9 mouse cellular contexts compared by ENCODE assay signal in the genomic region with DNA sequence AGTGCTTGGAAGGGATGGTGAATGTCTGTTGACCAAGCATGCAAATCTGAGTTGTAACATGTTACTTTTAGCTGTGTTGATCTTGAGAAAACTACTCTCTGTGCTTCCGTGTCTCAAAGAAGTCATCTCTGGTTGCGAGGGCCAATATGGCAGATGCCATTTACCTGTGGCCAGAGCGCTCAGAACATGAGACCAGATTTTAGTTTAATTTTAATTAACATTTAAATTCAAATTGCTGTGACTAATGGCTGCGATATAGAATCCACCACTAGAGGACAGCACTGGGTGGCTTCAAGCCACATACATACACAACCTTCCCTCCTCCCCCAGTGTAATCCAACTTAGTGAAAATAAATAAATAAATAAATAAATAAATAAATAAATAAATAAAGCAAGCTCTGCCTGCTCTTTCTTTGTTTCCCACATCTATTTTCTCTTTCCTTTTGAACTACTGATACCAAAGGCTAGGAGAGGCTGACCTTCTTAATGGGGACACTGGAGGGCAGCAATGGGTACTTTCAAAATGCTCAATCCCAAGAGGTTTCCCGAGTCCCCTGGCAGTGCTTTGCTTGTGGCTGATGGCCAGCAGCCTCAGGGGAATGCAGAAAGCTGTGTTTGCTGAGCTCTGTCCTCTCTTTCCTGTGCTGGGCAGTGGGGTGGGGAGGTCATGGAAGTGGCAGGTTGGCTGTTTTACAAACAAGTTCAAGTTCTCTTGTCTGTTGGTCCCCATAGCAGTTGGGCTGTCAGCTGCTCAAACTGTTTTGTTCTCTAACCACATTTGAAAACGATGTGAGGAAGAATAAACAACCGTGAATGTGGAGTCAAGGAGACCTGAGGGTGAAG. TPM values are rescaled to one million over a fixed set of nuclear protein-coding genes. Genes with fewer than 3 reads are reported as not detected.
DNase-seq lines count a peak whose midpoint lies in the region.
"Not testable (repeated sequence)": the region's sequence is repeated elsewhere in the genome, so short reads cannot be mapped to it uniquely, and the experiment has no call there.
"Had no signal": no experiment of that assay in that cellular context is flagged by ENCODE, and none has a peak within 500 bp of the region (broad histone marks: within the 10 kb centered on the region; RNA-seq: fewer than 3 reads in every experiment).

No protein-coding gene starts in this region.

- intact Hi-C loops in heart, postnatal 36 days (cut with DNase I): not testable (repeated sequence)

- peak; percentile 79 for DNase-seq in ES-CJ7 (ENCODE audit: low read depth, low spot score)
- DNase-seq in c-Kit-positive CD71-negative TER-119-negative erythroid progenitor cells, embryonic 14.5 days (ENCODE audit: low read depth): peak; percentile 42
- peak; percentile 17 for DNase-seq in forelimb bud, embryonic 11.5 days (ENCODE audit: low read depth, low spot score)
- DNase-seq in heart, postnatal 36 days: peak; percentile 72 to 76
- DNase-seq in layer of hippocampus, adult 18-20 months (ENCODE audit: low spot score in 2 of 2): peak; percentile 76 to 97
- DNase-seq in lung, adult 18-20 months: peak; percentile 98 to 99
- DNase-seq in ovary, postnatal 36 days (ENCODE audit: low spot score): peak; percentile 81
- peak; percentile 69 for DNase-seq in thymus, postnatal 14 days

RNA-seq across cellular contexts. Expression of a gene that starts 22.2 kb away (rescaled TPM):
- total RNA-seq in heart, postnatal 36 days (2021): under 1 TPM; 0.22 to 0.47 TPM
- under 1 TPM; 0.61 to 0.62 TPM for total RNA-seq in layer of hippocampus, adult 18-20 months (2021)
- total RNA-seq: hematopoietic stem cell, adult 5-6 weeks had no signal

Comparison
In these comparisons a context has a peak if more than half of its experiments do, and no peak if none do; other contexts are left out.
1. Peak in every context shown above with its lines: DNase-seq.
2. DNase-seq: peak in every context shown above with its lines; median percentile 98 in lung, adult 18-20 months; 86 in layer of hippocampus, adult 18-20 months; 81 in ovary, postnatal 36 days; 79 in ES-CJ7; 74 in heart, postnatal 36 days; 69 in thymus, postnatal 14 days; 42 in c-Kit-positive CD71-negative TER-119-negative erythroid progenitor cells, embryonic 14.5 days; 17 in forelimb bud, embryonic 11.5 days.